Mouse (Mus musculus): ENCODE measurements around the gene Fgf5. TPM values are rescaled to one million over a fixed set of nuclear protein-coding genes. Genes with fewer than 3 reads are reported as not detected.

Gene Fgf5
- polyA plus RNA-seq, 1 experiment from 2014 or later: 0.60 TPM

- Histone ChIP-seq H3K9ac (no peak overlapping the region), H3K4me1 (no peaks in the 10 kb centered on the region), H3K4me3 (no peak overlapping the region), H3K9me3 (no peaks in the 10 kb centered on the region), H3K27me3 (replicated peaks) (no peaks in the 10 kb centered on the region), H3K4me2 (no peak overlapping the region), H3K36me3 (no peaks in the 10 kb centered on the region), H3K27ac (replicated peaks) (no peak overlapping the region)
- no peak for ATAC-seq (ENCODE audit: extremely low read depth, insufficient number of reproducible peaks, low FRiP score, low TSS enrichment)
- WGBS: 51% methylated on average over 9 of the region's 9 CpGs
These were observed 52.5 kb downstream of the Fgf5 start for GRCm38 (mm10) chr5:98306528-98306927.

GRCm38 (mm10) chr5:98326625-98327024, 72.6 kb downstream of the Fgf5 start:
- Histone ChIP-seq H3K4me2 (no peak overlapping the region), H3K4me3 (no peak overlapping the region), H3K4me1 (no peaks in the 10 kb centered on the region), H3K36me3 (no peaks in the 10 kb centered on the region), H3K27ac (replicated peaks) (no peak overlapping the region), H3K9me3 (no peaks in the 10 kb centered on the region), H3K9ac (no peak overlapping the region), H3K27me3 (replicated peaks) (peaks cover 20% of the 10 kb centered on the region; the same call in 1 of the 2 replicates)
- no peak for ATAC-seq (ENCODE audit: extremely low read depth, insufficient number of reproducible peaks, low FRiP score, low TSS enrichment)
- 63% methylated on average over 2 of the region's 2 CpGs for WGBS

Other genes starting within 250 kb of the Fgf5 start
- gene Antxr2, start 223.1 kb upstream of the Fgf5 start, polyA plus RNA-seq (2015; fragmentation: Nextera tagmentation; extraction: Ambion mirVana): 50.3 and 54.6 TPM in 2 replicates
- gene Prdm8, start 87.0 kb upstream of the Fgf5 start, polyA plus RNA-seq (2015; fragmentation: Nextera tagmentation; extraction: Ambion mirVana): 0.05 and 0.08 TPM in 2 replicates
- 0.36 and 0.40 TPM in 2 replicates for gene Cfap299, start 75.1 kb downstream of the Fgf5 start, polyA plus RNA-seq (2015; fragmentation: Nextera tagmentation; extraction: Ambion mirVana)